Mouse (Mus musculus): ENCODE results near the gene Nfkbiz. TPM values are rescaled to one million over a fixed set of nuclear protein-coding genes. Genes with fewer than 3 reads are reported as not detected.
"Not testable (repeated sequence)": the region's sequence is repeated elsewhere in the genome, so short reads cannot be mapped to it uniquely, and the experiment has no call there.

Gene Nfkbiz
- 7.6 and 7.7 TPM in 2 replicates for polyA plus RNA-seq (2012; rRNA removed)

- no peak for DNase-seq (ENCODE audit: low read depth)
Measured at GRCm38 (mm10) chr16:55838510-55839474, at the start of gene Nfkbiz. Nfkbiz (minus strand) TSS chr16:55838899.

- DNase-seq (ENCODE audit: low read depth) = no peak
Measured at GRCm38 (mm10) chr16:55887814-55888583, 49.3 kb upstream of the Nfkbiz start.

GRCm38 (mm10) chr16:55884246-55884645 lies 45.5 kb upstream of the Nfkbiz start:
- no peak for DNase-seq (ENCODE audit: low read depth)

GRCm38 (mm10) chr16:55876025-55876424 lies 37.3 kb upstream of the Nfkbiz start:
- no peak for DNase-seq (ENCODE audit: low read depth)

GRCm38 (mm10) chr16:55863832-55864231 lies 25.1 kb upstream of the Nfkbiz start:
- DNase-seq (ENCODE audit: low read depth) = no peak

- DNase-seq (ENCODE audit: low read depth) = no peak
Measured at GRCm38 (mm10) chr16:55863149-55863815, 24.6 kb upstream of the Nfkbiz start.

- DNase-seq (ENCODE audit: low read depth) = no peak
Measured at GRCm38 (mm10) chr16:55861104-55861503, 22.4 kb upstream of the Nfkbiz start.

GRCm38 (mm10) chr16:55859421-55859820 lies 20.7 kb upstream of the Nfkbiz start:
- not testable (repeated sequence) for DNase-seq (ENCODE audit: low read depth)

GRCm38 (mm10) chr16:55858465-55858864 lies 19.8 kb upstream of the Nfkbiz start:
- DNase-seq (ENCODE audit: low read depth) = peak; percentile 13

- DNase-seq (ENCODE audit: low read depth) = peak; percentile 9
Measured at GRCm38 (mm10) chr16:55852943-55853727, 14.4 kb upstream of the Nfkbiz start.

GRCm38 (mm10) chr16:55852515-55852914 lies 13.8 kb upstream of the Nfkbiz start:
- no peak for DNase-seq (ENCODE audit: low read depth)

GRCm38 (mm10) chr16:55850485-55850884 lies 11.8 kb upstream of the Nfkbiz start:
- DNase-seq (ENCODE audit: low read depth) = no peak

- no peak for DNase-seq (ENCODE audit: low read depth)
Measured at GRCm38 (mm10) chr16:55847679-55848078, 9.0 kb upstream of the Nfkbiz start.

- no peak for DNase-seq (ENCODE audit: low read depth)
Measured at GRCm38 (mm10) chr16:55844847-55845246, 6.1 kb upstream of the Nfkbiz start.

- DNase-seq (ENCODE audit: low read depth) = no peak
Measured at GRCm38 (mm10) chr16:55843919-55844318, 5.2 kb upstream of the Nfkbiz start.

GRCm38 (mm10) chr16:55843134-55843533 lies 4.4 kb upstream of the Nfkbiz start:
- DNase-seq (ENCODE audit: low read depth) = no peak

- DNase-seq (ENCODE audit: low read depth) = no peak
Measured at GRCm38 (mm10) chr16:55841506-55841905, 2.8 kb upstream of the Nfkbiz start.

GRCm38 (mm10) chr16:55838129-55838509 lies 580 bp downstream of the Nfkbiz start:
- DNase-seq (ENCODE audit: low read depth) = no peak

GRCm38 (mm10) chr16:55837653-55838052 lies 1.0 kb downstream of the Nfkbiz start:
- not testable (repeated sequence) for DNase-seq (ENCODE audit: low read depth)

GRCm38 (mm10) chr16:55837168-55837567 lies 1.5 kb downstream of the Nfkbiz start:
- no peak for DNase-seq (ENCODE audit: low read depth)

GRCm38 (mm10) chr16:55835798-55836197 lies 2.9 kb downstream of the Nfkbiz start:
- DNase-seq (ENCODE audit: low read depth) = no peak

All from gonadal fat pad, adult 2 months (tissue).